In the genomic region with DNA sequence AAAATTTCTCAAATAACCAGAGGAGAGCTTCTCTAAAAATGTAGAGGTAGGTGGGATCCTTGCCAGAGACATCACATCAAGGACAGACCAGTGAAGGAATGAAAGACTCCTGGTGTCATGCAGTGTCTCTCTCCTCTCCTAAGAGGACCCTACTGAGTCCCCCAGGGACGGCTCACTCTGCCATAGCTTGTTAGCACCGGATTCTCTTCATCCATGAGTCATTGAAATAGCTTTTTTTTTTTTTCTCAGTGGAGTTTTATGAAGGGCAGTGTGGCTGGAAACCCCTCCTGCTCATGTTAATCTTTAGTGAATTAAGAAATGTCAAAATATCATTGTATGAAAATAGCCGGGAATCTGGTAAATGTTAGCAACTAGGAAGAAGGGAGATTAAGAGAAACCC, we compare ENCODE assay signal across 26 mouse cellular contexts.
DNase-seq lines count a peak whose midpoint lies in the region; ATAC-seq and TF ChIP-seq lines count a peak whose summit lies in the region.
"Had no signal": no experiment of that assay in that cellular context is flagged by ENCODE, and none has a peak within 500 bp of the region (broad histone marks: within the 10 kb centered on the region; RNA-seq: fewer than 3 reads in every experiment).

No protein-coding gene starts in this region.

- no peaks in the 10 kb centered on the region for H3K27me3 ChIP-seq in heart, embryonic 15.5 days
- no peaks in the 10 kb centered on the region for H3K27me3 ChIP-seq in lung, embryonic 16.5 days (ENCODE audit: control insufficient read depth, insufficient read depth, low read depth, low read length)
- H3K27me3 ChIP-seq: forebrain, embryonic 13.5 days; intestine, embryonic 15.5 days; limb, embryonic 13.5 days; liver, embryonic 12.5 days; megakaryocyte, embryonic 14.5 days; midbrain, embryonic 13.5 days; neural tube, embryonic 15.5 days; stomach, embryonic 15.5 days had no signal

- H3K9ac ChIP-seq in heart, embryonic 15.5 days, result no peak overlapping the region
- no peak overlapping the region for H3K9ac ChIP-seq in lung, embryonic 16.5 days (ENCODE audit: low read length)
- H3K9ac ChIP-seq: forebrain, embryonic 13.5 days; intestine, embryonic 15.5 days; limb, embryonic 13.5 days; liver, embryonic 12.5 days; liver, postnatal 0 days; midbrain, embryonic 13.5 days; neural tube, embryonic 15.5 days; stomach, embryonic 15.5 days had no signal

- no peak for ATAC-seq in heart, embryonic 15.5 days (replicated peaks; ENCODE audit: insufficient number of reproducible peaks, insufficient read depth, low FRiP score, low read depth)
- ATAC-seq in lung, embryonic 16.5 days (ENCODE audit: low read depth), result no peak
- no peak for ATAC-seq in megakaryocyte-erythroid progenitor cell, adult 5-6 weeks (replicated peaks; ENCODE audit: low FRiP score, low TSS enrichment, poor library complexity, severe bottlenecking)
- ATAC-seq: forebrain, embryonic 13.5 days; hindbrain, embryonic 16.5 days; intestine, embryonic 15.5 days; liver, embryonic 12.5 days; liver, postnatal 0 days; midbrain, embryonic 13.5 days had no signal

- H3K4me1 ChIP-seq in heart, embryonic 15.5 days (replicated peaks), result peaks cover 3% of the 10 kb centered on the region; the same call in 1 of the 2 replicates
- peaks cover 12% of the 10 kb centered on the region for H3K4me1 ChIP-seq in lung, embryonic 16.5 days (replicated peaks; ENCODE audit: control insufficient read depth, insufficient read depth, low read length)
- H3K4me1 ChIP-seq: intestine, embryonic 15.5 days; liver, embryonic 12.5 days; megakaryocyte, embryonic 14.5 days; neural tube, embryonic 15.5 days; stomach, embryonic 15.5 days had no signal

- H3K36me3 ChIP-seq in heart, embryonic 15.5 days, result no peaks in the 10 kb centered on the region
- no peaks in the 10 kb centered on the region for H3K36me3 ChIP-seq in lung, embryonic 16.5 days (ENCODE audit: control insufficient read depth, insufficient read depth, low read length)
- H3K36me3 ChIP-seq: intestine, embryonic 15.5 days; limb, embryonic 13.5 days; liver, embryonic 12.5 days; midbrain, embryonic 13.5 days; neural tube, embryonic 15.5 days; stomach, embryonic 15.5 days had no signal

- DNase-seq in gastrocnemius, adult 2 months, result peak; percentile 19
- no peak for DNase-seq in gastrocnemius, adult 18-20 months (ENCODE audit: low spot score)
- DNase-seq in heart, postnatal 25 days (ENCODE audit: low spot score), result no peak
- no peak for DNase-seq in lung, postnatal 10 days
- DNase-seq in embryo, embryonic 11 days, result no peak
- DNase-seq: adrenal gland, postnatal 25 days; cerebellum, adult 18-20 months; cerebellum, postnatal 10 days; liver, postnatal 0 days; lung, postnatal 4 days; right cerebral cortex, postnatal 25 days; thymus, postnatal 14 days had no signal

- H3K4me3 ChIP-seq in gastrocnemius, adult 2 months, result peak overlapping the region; percentile 35
- H3K4me3 ChIP-seq in heart, embryonic 15.5 days, result no peak overlapping the region
- H3K4me3 ChIP-seq in lung, embryonic 16.5 days (ENCODE audit: low read length), result no peak overlapping the region
- H3K4me3 ChIP-seq: forebrain, embryonic 13.5 days; intestine, embryonic 15.5 days; layer of hippocampus, adult 2 months; left cerebral cortex, adult 2 months; limb, embryonic 13.5 days; liver, embryonic 12.5 days; megakaryocyte, embryonic 14.5 days; midbrain, embryonic 13.5 days; neural tube, embryonic 15.5 days; stomach, embryonic 15.5 days had no signal

- peak overlapping the region; percentile 89 for H3K27ac ChIP-seq in gastrocnemius, adult 2 months
- peak overlapping the region; percentile 40 for H3K27ac ChIP-seq in heart, embryonic 15.5 days
- peak overlapping the region; percentile 76 for H3K27ac ChIP-seq in lung, embryonic 16.5 days (ENCODE audit: low read length)
- H3K27ac ChIP-seq: forebrain, embryonic 13.5 days; intestine, embryonic 15.5 days; layer of hippocampus, adult 2 months; left cerebral cortex, adult 2 months; liver, embryonic 12.5 days; midbrain, embryonic 13.5 days; neural tube, embryonic 15.5 days; stomach, embryonic 15.5 days had no signal

- 43% methylated on average over 3 of the region's 3 CpGs for WGBS in heart, embryonic 15.5 days
- WGBS in lung, embryonic 16.5 days, result 35% methylated on average over 3 of the region's 3 CpGs

- intact Hi-C loops in gastrocnemius, adult 2 months (cut with DNase I), result no loop called here
- intact Hi-C loops in heart, postnatal 25 days (cut with DNase I), result loop anchor here (5.0 kb wide), 1 partner anchor 209 kb away; no protein-coding TSS in a partner anchor

- no peaks in the 10 kb centered on the region for H3K9me3 ChIP-seq in heart, embryonic 15.5 days (replicated peaks)
- no peaks in the 10 kb centered on the region for H3K9me3 ChIP-seq in lung, embryonic 16.5 days (ENCODE audit: control insufficient read depth, low read length)
- H3K9me3 ChIP-seq: forebrain, embryonic 13.5 days; intestine, embryonic 15.5 days; limb, embryonic 13.5 days; liver, embryonic 12.5 days; megakaryocyte, embryonic 14.5 days; midbrain, embryonic 13.5 days; neural tube, embryonic 15.5 days; stomach, embryonic 15.5 days had no signal

- no peak overlapping the region for H3K4me2 ChIP-seq in heart, embryonic 15.5 days
- no peak overlapping the region for H3K4me2 ChIP-seq in lung, embryonic 16.5 days (ENCODE audit: low read depth, low read length)
- H3K4me2 ChIP-seq: forebrain, embryonic 13.5 days; intestine, embryonic 15.5 days; limb, embryonic 13.5 days; liver, embryonic 12.5 days; midbrain, embryonic 13.5 days; neural tube, embryonic 15.5 days; stomach, embryonic 15.5 days had no signal

- TF ChIP-seq CTCF in gastrocnemius, adult 2 months (IDR thresholded peaks at IDR 0.05), result no peak
